Mouse (Mus musculus) left cerebral cortex, postnatal 14 days (tissue): ENCODE data around the gene Layn. TPM values are rescaled to one million over a fixed set of nuclear protein-coding genes. Genes with fewer than 3 reads are reported as not detected.

Experiments
- DNase-seq, 2 experiments: peaks; one replicate each; pipeline ENCODE4 v3.0.0; 2021 to 2022; ENCODE audit warnings: low spot score in 2 of 2, mixed read lengths in 1 of 2
- intact Hi-C: fragments of 180-260 bp; cut with DNase I; formaldehyde crosslinking; loops from one replicate; pipeline ENCODE4 v1.15.1; 2025
- total RNA-seq, 2 experiments: library from RNA; stranded (reverse); gene quantifications; 2 replicates each; pipeline ENCODE4 v1.2.3; 2021

Layn gene
- total RNA-seq, 2 experiments from 2014 or later, result 8.1 to 10.3 TPM

DNA sequence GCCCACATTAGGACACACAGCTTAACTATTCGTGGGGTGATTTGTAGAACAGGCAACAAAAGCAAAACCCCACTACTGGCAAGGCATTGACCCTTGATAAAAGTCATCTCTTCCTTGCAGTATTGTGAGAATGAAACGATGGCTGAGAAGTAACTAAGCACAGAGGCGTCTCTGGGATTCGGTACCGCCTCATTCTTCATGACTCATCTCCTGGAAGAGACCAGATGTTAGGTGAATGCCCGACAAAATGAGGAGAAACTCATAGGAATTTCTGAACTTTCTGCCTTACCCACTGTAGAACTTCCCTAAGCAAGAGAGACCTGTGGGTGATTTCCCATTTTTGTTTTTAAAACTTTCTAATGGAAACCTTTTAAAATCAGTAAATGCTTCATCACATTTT lies 34.8 kb downstream of the Layn start:
- intact Hi-C loops, result no loop called here
- DNase-seq, result no peak

DNA sequence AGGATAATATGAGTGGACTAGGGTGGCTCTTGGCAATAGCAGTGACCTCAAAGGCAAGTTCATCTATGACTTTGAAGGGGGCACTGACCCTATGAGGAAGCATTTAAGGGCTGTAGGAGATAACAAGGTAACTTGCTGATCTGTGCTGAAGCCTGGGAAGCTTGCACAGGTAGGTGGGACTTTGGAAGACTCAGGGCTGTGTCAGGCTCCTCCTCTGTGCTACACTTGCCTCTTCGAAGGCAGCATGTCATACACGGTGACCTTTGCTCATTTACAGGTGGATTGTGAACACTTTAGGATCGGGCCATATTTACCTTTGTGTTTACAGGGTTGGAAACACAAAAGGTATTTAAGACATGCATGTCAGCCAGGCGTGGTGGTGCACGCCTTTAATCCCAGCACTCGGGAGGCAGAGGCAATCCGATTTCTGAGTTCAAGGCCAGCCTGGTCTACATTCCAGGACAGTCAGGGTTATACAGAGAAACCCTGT lies 35.4 kb downstream of the Layn start:
- intact Hi-C loops, result no loop called here
- DNase-seq, result no peak

DNA sequence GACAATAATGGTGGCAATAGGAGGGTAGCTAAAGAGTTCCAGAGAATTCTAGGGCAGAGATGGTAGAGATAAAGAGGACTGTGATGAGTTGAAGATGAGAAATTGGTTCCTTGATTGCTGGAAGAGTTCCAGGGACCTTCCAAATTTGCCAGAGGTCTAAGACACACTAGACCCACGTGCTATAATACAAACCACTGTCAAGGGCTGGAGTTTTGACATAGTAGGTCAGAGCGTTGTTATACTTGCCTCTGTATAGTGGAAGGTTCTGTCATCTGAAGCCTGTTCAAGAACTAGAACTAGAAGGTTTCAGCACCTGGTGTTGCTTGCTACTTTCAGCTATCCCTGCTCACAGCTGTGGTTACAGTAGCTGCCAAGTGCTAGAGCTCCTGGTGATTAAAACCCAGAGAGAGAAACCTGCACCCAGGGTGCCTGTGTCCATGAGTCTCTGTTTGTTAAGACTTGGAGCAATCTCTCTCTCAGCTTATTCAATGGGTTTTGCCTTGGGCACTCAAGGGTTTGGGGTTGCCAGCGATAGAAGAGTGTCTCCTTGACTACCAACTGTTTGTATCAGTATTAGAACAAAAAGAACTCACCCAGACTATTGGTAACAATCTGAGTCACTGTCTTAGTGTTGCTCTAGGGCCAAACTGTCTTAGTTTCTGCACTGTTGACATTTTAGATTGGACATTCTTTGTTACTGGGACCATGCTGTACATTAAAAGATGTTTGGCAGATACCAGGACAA lies 43.9 kb downstream of the Layn start:
- no peak for DNase-seq

DNA sequence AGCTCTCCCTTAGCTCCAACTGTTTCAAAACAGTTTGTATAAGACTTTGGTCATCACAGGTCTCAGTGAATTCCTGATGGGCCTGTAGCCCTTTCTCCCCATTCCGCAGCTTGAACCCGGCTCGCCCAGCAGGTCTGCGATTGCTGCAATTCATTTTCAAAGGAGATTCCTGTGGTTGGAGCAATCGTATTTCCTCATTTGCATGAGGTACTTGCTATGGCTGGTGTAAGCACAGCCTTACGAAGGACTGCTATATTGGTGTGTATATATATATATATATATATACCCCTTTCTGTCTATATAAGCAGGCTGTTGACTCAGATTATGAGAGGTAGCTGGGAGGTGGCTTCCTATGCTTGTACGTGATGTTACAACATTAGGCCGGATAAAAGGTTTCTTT lies 44.6 kb downstream of the Layn start:
- no peak for DNase-seq
- intact Hi-C loops, result no loop called here

More for the DNA sequence above, 43.9 kb downstream of the Layn start:
- intact Hi-C loops, result no loop called here

DNA sequence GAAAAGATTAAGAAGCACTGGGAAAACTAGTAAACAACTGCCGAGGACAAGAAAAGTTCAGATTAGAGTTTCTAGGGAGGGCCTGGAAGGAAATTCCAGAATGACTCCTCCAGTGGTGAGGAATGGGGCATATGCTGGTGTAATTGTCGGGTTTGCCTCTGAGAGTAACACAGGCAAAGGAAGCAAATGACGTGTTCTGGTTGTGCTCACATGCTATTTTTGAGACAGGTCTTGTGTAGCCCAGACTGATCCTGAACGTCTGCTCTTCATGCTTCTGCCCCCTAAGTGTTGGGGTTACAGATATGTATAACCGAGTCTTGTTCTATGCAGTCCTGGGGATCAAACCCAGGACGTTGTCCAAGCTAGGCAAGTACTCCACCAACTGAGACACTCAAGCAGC lies 45.3 kb downstream of the Layn start:
- intact Hi-C loops, result no loop called here
- no peak for DNase-seq

DNA sequence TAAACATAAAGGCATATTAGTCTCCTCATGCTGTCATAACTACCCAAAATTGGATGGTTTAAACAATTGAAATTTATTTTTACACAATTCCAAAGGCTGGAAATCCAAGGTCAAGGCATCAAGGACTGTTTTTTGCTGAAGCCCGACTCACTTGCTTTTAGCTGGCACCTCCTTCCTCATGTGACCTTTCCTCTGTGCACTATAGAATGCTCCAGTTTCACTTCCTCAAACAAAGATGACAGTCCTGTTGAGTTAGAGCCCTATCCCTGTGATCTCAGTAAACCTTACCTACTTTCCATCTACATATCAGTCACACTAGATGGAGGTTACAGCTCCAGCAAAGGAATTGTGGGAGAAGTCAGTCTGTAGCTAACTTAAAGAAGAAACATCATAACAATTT lies 46.7 kb downstream of the Layn start:
- no peak for DNase-seq
- intact Hi-C loops, result no loop called here

DNA sequence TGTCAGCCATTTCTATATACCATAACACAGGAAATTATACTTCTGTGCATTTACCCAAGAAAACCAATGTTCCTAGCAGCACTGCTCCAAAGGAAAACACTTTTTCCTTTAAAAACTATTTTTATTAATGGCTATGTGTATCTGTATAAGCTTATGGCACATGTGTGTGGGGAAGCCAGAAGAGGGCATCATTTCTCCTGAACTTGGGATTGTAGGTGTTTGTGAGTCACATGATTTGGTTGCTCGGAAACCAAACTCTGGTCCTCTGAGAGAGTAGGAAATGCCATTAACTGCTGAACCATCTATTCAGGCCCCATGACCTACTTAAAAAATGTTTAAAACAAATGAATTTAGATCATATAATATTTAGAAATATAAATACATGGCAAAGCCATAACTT lies 49.9 kb downstream of the Layn start:
- DNase-seq, result no peak
- intact Hi-C loops, result no loop called here

DNA sequence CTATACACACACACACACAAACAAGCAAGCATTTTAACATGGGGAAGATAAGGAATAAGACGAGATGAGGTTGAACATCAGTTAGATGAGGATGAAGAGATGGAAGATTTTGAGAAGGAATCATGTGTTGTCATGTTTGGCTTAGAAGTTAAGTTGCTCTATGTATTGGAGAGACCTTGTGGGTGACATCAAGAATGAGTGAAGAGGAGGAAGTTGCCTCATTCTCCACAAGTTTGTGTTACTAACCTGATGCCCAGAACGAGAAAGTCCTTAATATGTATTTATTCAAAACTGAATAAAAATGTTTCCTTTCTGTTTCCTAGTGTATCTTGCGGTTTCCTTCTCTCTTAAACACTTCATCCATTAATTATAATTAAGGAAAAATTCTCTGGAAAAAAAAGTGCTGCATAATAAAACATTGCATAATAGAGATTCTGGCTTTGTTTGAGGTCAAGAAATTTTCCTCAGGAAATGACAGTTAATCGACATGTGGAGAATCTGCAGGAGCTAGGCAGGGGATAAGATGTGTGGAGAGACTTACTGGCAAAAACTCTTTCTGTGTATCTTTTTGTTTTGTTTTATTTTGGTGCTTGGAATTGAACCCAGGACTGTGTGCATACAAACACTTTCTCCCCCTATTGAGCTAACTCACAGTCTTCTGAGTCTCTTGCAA lies 55.6 kb downstream of the Layn start:
- no peak for DNase-seq
- intact Hi-C loops, result no loop called here

DNA sequence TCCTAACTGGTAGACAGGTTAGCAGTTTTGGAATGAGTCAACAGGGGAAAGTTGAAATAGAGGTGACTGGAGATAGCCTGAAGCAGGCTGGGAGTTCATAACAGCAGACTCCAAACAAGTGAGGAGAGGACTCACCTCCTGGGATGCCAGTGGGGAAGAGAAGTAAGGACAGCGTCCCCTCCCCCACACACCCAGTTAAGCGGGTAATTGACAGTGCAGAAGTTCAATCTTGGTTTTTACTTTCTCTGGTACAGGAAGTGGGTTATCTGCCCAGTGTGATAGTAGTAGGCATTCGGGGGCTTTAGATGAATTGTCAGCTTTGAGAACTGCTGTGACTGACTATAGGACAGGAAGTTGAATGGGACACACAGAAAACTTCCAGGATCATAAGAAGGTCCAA lies 56.5 kb downstream of the Layn start:
- intact Hi-C loops, result no loop called here
- no peak for DNase-seq

DNA sequence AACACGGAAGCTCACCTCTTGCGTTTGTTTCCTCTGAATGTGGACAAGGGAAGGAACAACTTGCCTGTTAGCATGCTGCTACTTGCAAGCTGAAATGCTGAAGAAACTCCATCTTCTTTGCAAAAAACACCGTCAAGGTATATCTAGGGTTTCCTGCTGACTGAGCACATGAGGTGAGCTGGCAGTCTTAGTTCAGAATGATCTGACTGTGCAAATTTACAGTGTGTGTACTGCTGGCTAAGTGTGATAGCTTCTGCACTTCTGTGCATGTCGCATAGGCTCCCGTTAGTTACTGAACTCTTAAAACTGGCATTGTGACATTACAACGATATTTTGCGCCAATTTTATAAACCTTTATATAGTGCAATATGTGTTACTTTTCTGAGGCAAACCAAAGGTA lies 57.2 kb downstream of the Layn start:
- intact Hi-C loops, result no loop called here
- no peak for DNase-seq

DNA sequence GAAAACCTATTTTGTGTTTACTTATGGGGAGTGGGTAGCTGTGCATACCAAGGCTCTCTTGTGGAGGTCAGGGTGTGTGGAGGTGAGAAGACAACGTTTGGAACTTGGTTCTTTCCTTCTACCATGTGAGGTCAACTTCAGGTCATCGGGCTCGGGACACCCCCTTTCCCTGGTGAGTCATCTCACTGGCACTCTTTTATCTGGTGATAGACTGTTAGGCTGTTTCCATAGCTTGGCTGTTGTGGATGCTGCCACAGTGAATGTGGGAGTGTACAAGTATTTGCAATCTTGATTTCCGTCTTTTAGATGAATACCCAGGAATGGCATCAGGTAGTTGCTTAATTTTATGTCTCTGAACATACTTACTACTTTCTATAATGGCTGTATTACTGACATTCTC lies 61.2 kb downstream of the Layn start:
- intact Hi-C loops, result no loop called here
- no peak for DNase-seq

DNA sequence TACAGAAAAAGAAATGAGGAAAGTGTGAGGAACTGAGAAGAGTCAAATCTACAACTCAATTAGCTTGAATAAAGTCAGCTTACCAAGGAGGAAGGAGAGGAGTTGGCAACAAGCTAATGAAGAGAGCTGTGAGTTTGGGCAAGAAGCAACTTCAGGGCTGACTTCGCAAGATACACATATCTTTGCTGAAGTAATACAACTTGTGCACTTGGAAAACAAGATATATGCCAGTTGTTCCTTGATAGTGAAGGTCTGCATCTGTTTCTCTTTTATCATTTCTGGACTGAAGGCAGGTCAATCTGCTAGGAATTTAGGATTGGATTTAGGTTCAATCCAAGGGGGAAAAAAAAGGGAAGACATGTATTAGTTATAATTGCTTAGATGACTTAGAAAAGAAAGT lies 63.2 kb downstream of the Layn start:
- no peak for DNase-seq
- intact Hi-C loops, result loop anchor here (5.0 kb wide), 1 partner anchor 139 kb away; no protein-coding TSS in a partner anchor

DNA sequence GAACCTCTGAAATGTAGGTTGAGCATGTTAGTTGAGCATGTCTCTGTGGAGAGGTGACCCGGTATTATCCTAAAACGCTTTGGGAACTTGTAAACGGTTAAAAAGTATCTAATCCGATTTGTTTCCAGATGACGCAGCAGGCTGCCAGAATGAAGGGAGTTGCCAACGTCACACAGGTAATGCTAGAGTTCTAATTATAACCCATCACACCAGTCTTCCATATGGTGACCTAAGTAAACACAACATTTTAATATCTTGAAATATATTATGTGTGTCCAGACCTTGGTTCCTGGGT lies 67.3 kb downstream of the Layn start:
- intact Hi-C loops, result loop anchor here (1.0 kb wide), 1 partner anchor 160 kb away; no protein-coding TSS in a partner anchor
- DNase-seq, result peak in 1 of 2 experiments; percentile 7

DNA sequence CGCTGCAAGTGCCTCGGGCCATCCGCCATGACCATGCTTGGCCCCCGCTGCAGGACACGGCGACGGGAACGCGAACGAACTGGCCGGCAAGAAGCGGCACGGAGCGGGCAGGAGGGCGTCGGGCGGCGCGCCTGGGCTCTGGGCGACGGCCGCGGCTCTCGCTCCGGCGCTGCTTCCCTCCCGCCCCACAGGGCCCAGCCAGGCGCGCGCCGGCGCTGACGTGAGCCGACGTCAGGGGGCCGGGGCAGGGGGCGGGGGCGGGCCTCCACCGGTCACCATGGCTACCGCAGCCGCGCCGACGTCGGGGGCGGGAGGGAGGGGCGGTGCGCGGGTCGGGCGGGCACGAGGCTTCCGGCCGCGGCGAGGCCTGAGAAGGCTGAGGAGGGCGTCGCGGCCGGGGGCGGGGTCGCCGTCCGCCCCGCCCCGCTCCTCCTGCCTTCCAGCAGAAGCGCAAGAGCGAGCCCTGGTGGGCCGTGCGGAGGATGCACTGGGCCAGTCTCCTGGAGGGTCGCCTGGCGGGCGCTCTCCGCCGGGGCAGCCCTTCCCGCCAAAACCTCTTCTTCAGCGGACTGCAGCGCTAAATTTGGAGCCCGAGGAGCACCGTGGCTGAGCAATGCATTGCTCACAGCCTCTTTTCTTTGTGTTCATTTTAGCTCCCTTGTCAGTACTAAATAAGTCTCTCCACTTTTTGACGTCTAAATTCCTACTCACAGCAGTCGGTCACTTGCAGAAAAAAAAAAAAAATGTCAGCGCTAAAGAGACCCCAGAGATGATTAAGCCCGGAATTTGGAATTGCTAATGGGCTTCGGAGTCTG lies 67.8 kb downstream of the Layn start, which contains the start of gene Sik2:
Sik2 (minus strand) TSS at position 233 of the 815 bp plus-strand sequence.
- intact Hi-C loops, result loop anchor here (1.0 kb wide), 1 partner anchor 160 kb away; no protein-coding TSS in a partner anchor
- peak; percentile 80 to 86 for DNase-seq

DNA sequence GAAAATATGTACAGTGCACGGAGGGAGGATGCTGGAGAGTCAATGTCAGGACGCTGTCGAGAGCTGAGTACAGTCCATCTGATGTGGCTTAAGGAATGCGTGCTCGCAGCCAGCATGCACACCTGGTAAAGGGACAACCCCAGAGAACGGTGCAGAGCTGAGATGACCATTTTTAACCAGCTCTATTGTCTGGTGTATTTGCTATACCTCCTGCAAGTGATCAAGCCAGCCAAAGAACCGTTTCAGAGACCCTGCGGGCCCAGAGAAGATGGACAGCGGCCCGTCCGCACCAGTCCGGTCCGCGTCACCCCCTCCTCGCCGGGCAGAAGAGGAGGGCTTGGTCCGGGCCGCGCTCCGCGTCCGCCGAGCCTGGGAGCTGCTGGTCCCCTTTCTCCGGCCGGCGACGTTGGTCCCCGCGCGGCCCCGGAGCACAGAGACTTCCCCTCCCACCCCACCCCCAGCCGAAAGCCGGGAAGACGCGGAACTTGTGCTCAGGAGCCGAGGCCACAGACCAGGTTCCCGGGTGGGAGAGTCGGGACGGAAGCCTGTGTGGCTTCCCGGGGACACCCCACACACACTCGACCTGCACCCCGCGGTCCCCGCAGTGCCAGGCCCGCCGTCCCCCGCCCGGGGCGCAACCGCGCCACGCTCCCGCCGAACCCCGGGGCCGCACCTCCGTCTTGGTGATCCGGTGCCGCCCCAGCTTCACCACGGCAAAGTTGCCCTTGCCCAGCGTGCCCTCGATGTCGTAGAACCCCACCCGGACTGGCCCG lies 68.6 kb downstream of the Layn start:
- intact Hi-C loops, result no loop called here

DNA sequence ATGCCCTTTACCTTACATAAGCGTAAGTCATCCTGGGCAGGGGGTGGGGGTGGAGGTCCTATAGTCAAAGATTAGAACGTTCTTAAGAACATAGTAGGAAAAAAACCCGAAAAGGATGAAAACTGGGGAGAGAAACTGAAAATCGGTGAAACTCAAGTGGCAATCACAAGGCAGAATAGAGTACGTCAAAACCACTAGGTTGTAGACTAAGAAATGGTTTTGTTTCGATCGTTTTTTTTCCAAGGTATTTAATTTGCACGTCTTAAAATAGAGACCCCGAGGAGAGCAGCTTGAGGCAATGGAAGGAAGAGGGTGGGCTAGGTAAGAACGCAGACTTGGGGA lies 69.2 kb downstream of the Layn start:
- intact Hi-C loops, result no loop called here
- DNase-seq, result no peak

More for the DNA sequence above, 68.6 kb downstream of the Layn start:
- DNase-seq, result peak; percentile 10 to 16

DNA sequence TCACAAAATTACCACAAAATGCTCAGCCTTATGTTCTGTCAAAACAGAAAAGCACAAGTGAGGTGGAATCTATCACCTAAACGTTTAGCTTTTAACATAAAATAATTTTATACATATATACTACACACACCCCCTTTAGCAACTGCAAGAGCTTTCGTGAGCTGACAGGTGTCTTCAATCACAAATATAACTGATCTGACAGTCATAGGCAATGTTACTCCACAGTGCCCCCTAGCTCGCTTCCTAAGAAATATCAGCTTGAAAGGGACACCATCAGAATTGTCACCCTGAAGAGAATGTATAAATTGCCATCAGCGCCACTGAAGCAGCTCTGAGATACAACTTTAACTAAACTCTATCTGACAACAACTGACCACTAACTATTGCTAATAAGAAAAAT lies 70.0 kb downstream of the Layn start:
- peak; percentile 38 to 55 for DNase-seq
- intact Hi-C loops, result no loop called here
